Mouse (Mus musculus) olfactory bulb, adult 2 months (tissue): ENCODE data around the gene Evx1. TPM values are rescaled to one million over a fixed set of nuclear protein-coding genes. Genes with fewer than 3 reads are reported as not detected.

Experiments used
- H3K27ac ChIP-seq: fragments of 200-500 bp; 2 replicates; pipeline ENCODE4 v1.5.1; 2012; ENCODE audit warnings: low read depth, low read length; ENCODE audit not compliant: insufficient read depth
- H3K4me1 ChIP-seq: fragments of 200-500 bp; 2 replicates; pipeline ENCODE4 v1.6.1; 2012; ENCODE audit warnings: low read length; ENCODE audit not compliant: control insufficient read depth, insufficient read depth
- H3K4me3 ChIP-seq: fragments of 200-500 bp; 2 replicates; pipeline ENCODE4 v1.5.1; 2012; ENCODE audit warnings: mild to moderate bottlenecking, low read depth, low read length, moderate library complexity; ENCODE audit not compliant: insufficient read depth
- CTCF ChIP-seq: fragments of 200-500 bp; IDR thresholded peaks from 2 replicates; pipeline ENCODE4 v1.5.1; 2012; ENCODE audit warnings: low read depth, mild to moderate bottlenecking, low read length, moderate library complexity; ENCODE audit not compliant: insufficient read depth
- POLR2A ChIP-seq: fragments of 200-500 bp; IDR thresholded peaks from 2 replicates; pipeline ENCODE4 v1.6.1; 2012; ENCODE audit warnings: mild to moderate bottlenecking, low read depth, low read length, moderate library complexity; ENCODE audit not compliant: insufficient read depth
- WGBS: fragments of 180-500 bp; shearing (Covaris S2); methylation state at CpG from one replicate; pipeline ENCODE4 v1.1.7; 2018; 5-methylcytosine and 5-hydroxymethylcytosine counted together
- polyA plus RNA-seq: library from polyadenylated mRNA; stranded (reverse); fragments of >200 nt; gene quantifications from 2 replicates; pipeline ENCODE4 v1.2.4, GENCODE M21; 2012; ENCODE audit warnings: low replicate concordance; ENCODE audit not compliant: missing spikeins, insufficient read depth, insufficient read length

The Evx1 gene
- not detected in 2 replicates for polyA plus RNA-seq

DNA sequence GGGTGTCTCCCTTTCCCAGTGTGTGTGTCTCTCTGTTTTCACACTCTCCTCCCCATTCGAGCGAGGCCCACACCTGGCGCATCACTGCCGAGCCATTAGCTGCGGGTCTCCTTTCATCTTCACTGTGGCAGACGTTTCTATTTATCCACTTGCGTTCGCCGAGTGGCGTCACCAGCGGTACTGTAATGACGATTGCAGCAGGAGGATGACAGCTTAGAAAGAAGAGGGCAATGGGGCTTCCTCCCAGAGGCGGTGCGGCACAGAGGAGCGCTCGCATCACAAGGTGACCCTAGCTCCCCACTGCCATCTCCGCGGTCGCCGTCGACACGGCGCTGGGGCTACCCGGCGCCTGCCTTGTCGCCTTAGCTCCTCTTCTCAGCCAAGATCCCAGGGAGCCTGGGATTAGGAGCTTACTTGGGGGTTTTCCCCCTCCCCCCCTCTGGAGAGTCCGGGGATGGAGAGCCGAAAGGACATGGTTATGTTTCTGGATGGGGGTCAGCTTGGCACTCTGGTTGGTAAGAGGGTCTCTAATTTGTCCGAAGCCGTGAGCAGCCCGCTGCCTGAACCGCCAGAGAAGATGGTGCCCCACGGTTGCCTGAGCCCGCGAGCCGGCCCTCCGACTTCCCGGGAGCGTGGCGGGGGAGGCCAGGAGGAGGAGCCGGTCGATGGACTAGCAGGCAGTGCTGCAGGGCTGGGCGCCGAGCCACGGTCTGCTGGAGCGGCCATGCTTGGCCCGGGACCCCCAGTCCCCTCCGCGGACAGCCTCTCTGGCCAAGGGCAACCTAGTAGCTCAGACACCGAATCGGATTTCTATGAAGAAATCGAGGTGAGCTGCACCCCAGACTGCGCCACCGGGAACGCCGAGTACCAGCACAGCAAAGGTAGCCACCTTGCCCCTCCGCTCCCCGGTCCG is at the start of gene Evx1:
Gene Evx1 (plus strand): TSS at position 108 of the 913 bp plus-strand sequence.
- peaks cover 7% of the 10 kb centered on the region for H3K4me1 ChIP-seq
- WGBS, result 2% methylated on average over 59 of the region's 59 CpGs
- H3K4me3 ChIP-seq, result no peak within 1 kb of the TSS
- TF ChIP-seq POLR2A (no peak), CTCF (no peak)
- H3K27ac ChIP-seq, result no peak within 1 kb of the TSS

DNA sequence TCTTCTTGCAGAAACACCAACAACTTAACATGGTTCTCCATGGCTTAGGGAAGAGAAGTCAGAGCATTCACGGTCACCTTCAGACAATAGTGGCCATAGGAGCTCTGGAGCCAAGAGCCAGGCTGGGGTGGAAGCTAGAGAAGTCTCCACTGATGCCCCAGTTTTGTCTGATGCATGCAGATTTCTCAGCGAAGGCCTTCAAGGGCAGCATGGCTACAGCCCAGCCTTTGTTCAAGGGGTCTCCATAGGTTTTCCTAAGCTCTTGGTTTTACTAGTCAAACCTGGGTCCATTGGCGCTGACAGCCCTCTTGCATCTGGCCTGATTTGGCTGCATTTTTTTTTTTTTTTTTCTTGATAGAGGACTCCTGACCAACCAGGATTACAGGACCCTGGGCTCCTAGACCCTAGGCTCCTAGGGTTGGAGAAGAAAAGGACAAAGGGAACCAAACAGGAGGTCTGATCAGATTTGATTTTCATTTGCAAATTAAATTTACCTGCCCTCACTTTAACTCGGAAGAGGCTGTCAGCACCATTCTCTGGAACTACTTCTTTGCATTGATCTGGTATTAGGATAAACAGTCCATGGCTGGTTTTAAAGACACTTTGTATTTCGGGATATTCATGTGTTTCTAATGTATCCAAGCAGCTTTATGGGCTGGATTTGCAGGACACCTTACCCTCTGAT is 49.0 kb upstream of the Evx1 start:
- Histone ChIP-seq H3K4me3 (no peak overlapping the region), H3K27ac (no peak overlapping the region), H3K4me1 (no peaks in the 10 kb centered on the region)
- TF ChIP-seq CTCF (no peak), POLR2A (no peak)
- 7% methylated on average over 5 of the region's 5 CpGs for WGBS

DNA sequence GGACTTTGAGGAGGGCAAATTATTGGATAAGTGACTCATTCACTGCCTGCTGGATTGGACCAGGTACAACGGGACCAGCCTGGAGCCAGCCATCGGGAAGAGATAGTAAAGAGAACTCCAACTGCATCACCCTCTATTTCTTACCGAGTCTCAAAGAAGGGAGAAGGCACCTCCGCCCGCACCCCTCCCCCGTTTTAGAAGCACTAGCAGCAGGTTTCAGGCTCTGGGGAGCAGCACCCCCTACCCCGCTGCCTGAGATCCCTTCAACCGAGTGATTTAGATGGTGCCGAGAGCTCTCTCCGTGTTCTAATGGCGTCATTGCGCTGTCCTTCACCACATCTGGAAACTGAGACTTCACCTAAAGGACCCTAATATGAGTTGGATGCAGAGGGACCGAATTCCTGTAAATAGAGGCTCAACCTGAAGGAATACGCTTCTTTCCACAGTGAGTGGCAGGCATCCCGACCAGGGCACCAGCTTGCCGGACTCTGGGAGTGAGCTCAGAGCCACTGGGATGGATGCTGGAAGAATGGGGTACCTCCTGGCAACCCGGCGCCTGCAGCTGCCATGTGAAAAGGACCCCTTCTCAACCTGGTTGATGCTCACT is 47.9 kb upstream of the Evx1 start:
- H3K4me1 ChIP-seq, result no peaks in the 10 kb centered on the region
- H3K4me3 ChIP-seq, result no peak overlapping the region
- TF ChIP-seq CTCF (no peak), POLR2A (no peak)
- H3K27ac ChIP-seq, result no peak overlapping the region
- WGBS, result 2% methylated on average over 18 of the region's 18 CpGs

DNA sequence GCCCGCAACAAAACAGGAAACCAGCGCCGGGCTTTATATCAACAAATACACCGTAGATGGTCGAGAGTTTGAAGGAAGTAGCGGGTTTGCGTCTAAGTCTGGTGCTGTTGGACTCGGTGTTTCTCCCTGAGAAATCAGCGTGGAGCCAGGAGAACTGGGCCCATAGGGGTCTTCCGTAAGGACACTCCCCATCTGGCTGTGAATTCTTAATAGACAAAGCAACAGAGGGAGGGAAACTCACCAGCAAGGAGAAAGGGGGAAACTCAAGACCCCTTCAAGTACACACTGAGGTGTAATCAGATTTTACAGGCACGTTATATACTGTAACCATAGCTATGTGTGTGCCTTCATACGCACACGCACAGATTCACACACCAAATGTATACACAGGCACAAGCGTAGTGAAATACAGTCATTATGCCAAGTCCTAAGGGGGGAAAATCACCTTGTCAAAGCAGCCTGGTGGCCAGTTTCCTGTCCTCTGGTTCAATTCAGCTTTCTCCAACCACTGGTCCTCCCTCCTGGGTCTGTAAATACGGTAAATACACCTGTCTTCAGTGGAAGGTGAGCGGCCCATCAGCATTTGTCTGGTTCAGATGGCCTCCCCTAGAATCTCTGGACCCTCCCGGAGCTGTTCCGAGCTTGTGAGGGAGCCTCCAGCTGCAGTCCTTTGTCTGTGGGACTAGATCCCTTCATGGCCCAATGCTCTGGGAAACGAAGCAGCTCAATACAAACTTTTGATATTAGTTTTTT is 47.2 kb upstream of the Evx1 start:
- WGBS, result 3% methylated on average over 19 of the region's 19 CpGs
- no peak overlapping the region for H3K27ac ChIP-seq
- TF ChIP-seq CTCF (no peak), POLR2A (no peak)
- H3K4me1 ChIP-seq, result no peaks in the 10 kb centered on the region
- no peak overlapping the region for H3K4me3 ChIP-seq

DNA sequence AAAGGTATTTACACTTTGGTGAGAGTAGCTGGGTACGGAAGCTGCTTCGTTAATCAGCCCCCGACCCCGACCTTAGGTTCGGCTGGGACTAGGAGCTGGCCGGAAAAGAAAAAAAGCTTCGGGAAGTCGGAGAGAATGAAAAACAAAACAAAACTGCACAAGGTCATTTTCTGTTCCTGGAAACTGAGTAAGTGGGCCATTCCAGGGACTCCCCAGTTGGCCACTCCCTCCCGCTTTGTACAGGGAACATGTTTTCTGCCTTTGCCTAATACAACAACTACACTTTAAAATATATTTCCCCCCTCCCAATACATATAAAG is 46.7 kb upstream of the Evx1 start:
- H3K4me1 ChIP-seq, result no peaks in the 10 kb centered on the region
- TF ChIP-seq CTCF (no peak), POLR2A (no peak)
- H3K4me3 ChIP-seq, result no peak overlapping the region
- no peak overlapping the region for H3K27ac ChIP-seq
- WGBS, result 4% methylated on average over 9 of the region's 9 CpGs

DNA sequence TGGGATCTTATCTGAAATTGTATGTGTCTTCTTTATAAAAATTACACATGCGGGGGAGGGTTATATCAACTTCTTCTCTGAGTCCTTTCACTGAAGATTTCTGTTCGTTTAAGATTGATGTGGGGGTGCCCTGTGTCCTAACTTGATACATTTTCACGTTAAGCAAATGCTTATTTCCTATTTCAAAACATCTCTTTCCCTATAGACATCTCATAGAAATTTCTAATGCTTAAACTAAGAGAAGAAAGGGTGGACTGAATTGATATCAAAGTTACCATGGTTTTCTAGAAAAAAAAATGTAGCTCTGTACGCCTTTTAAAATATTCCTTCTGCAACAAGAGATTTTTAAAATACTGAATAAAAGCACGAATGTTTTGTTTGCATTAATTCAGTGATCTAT is 46.1 kb upstream of the Evx1 start:
- WGBS, result 20% methylated on average over 5 of the region's 5 CpGs
- no peaks in the 10 kb centered on the region for H3K4me1 ChIP-seq
- H3K27ac ChIP-seq, result no peak overlapping the region
- TF ChIP-seq POLR2A, result no peak
- TF ChIP-seq CTCF, result no peak
- H3K4me3 ChIP-seq, result no peak overlapping the region

DNA sequence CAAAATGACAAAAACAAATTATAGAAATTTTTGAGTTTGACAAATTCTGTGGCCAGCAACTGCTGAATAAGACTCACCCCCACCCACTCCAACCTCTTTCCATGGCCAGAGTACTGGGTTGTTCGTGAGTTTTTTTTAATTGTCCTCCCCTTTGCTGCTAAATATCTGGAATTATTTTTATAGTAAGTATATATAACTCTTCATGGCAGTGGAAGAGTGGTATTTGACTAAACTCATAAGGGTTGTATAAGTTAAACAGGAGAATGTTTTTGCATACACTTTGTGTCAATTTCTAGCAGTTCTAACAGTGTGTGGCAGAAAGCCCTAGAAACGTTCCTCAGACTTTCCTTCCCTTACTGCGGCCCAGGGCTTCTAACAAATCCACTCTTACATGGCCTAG is 45.6 kb upstream of the Evx1 start:
- 8% methylated on average over 3 of the region's 3 CpGs for WGBS
- no peak overlapping the region for H3K27ac ChIP-seq
- TF ChIP-seq POLR2A, result no peak
- H3K4me3 ChIP-seq, result no peak overlapping the region
- H3K4me1 ChIP-seq, result no peaks in the 10 kb centered on the region

DNA sequence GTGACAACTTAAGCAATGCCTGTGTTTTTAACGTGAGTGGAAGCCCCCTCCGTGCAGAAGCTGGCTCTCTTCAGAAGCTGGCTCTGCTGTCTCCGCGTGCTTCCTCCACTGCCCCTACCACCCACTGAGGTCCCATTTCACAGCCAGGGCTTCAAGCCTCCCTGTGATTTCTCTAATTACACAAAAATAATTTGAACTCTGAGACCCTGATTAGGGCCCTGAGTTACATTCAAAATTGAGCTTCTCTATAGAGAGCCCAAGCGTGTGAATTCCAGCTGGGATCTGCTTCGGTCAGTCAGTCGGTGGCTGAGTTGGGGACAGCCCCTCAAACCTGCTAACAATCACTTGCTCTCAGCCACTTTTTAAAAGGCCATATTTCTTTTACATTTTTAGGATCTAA is 45.0 kb upstream of the Evx1 start:
- 5% methylated on average over 7 of the region's 7 CpGs for WGBS

DNA sequence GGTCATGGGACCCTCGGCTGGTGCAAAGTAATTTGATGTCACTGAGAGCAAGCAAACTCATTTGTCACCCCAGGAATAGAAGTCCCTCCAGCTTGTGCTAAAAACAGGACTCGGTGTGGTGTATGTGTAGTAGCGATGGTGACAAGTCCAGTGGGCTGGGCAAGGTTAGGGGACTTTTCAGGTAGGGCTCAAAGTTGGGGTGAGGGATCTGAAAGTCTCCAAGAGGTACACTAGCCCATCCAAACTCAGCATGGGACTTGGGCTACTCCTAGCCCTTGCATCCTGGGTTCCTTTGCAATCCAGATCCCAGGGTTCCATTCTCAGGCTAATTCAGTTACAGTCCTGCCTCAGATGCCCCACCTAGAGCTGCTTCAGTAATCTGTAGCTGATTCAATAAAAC is 44.5 kb upstream of the Evx1 start:
- Histone ChIP-seq H3K4me1 (no peaks in the 10 kb centered on the region), H3K4me3 (no peak overlapping the region), H3K27ac (no peak overlapping the region)
- 5% methylated on average over 3 of the region's 3 CpGs for WGBS
- no peak for TF ChIP-seq CTCF
- no peak for TF ChIP-seq POLR2A

More for the DNA sequence above, 45.0 kb upstream of the Evx1 start:
- Histone ChIP-seq H3K4me3 (no peak overlapping the region), H3K27ac (no peak overlapping the region), H3K4me1 (no peaks in the 10 kb centered on the region)
- TF ChIP-seq POLR2A (no peak), CTCF (no peak)
